Mouse (Mus musculus): ENCODE data around the gene Plxna3. TPM values are rescaled to one million over a fixed set of nuclear protein-coding genes. Genes with fewer than 3 reads are reported as not detected.

The Plxna3 gene
- total and polyA plus RNA-seq, 3 experiments: 2.0 to 5.0 (median 4.9) TPM

Other genes starting within 250 kb of the Plxna3 start
- gene Opn1mw, start 201.6 kb upstream of the Plxna3 start, total RNA-seq (2012; rRNA removed): not detected in 2 replicates
- gene Opn1mw, start 201.6 kb upstream of the Plxna3 start, total RNA-seq (2014; rRNA removed): not detected in 2 replicates
- gene Opn1mw, start 201.6 kb upstream of the Plxna3 start, polyA plus RNA-seq (2012; ENCODE audit: insufficient read length, low read depth): not detected in 2 replicates
- 12.0 and 12.3 TPM in 2 replicates for gene Mecp2, start 193.7 kb upstream of the Plxna3 start, total RNA-seq (2012; rRNA removed)
- gene Mecp2, start 193.7 kb upstream of the Plxna3 start, total RNA-seq (2014; rRNA removed): 9.9 and 12.2 TPM in 2 replicates
- gene Mecp2, start 193.7 kb upstream of the Plxna3 start, polyA plus RNA-seq (2012; ENCODE audit: insufficient read length, low read depth): 12.0 and 15.5 TPM in 2 replicates
- not detected in 2 replicates for gene Tex28, start 161.2 kb upstream of the Plxna3 start, total RNA-seq (2012; rRNA removed)
- gene Tex28, start 161.2 kb upstream of the Plxna3 start, total RNA-seq (2014; rRNA removed): not detected in 2 replicates
- not detected in 2 replicates for gene Tex28, start 161.2 kb upstream of the Plxna3 start, polyA plus RNA-seq (2012; ENCODE audit: insufficient read length, low read depth)
- gene Tktl1, start 151.8 kb upstream of the Plxna3 start, total RNA-seq (2012; rRNA removed): not detected in 2 replicates
- not detected in 2 replicates for gene Tktl1, start 151.8 kb upstream of the Plxna3 start, total RNA-seq (2014; rRNA removed)
- not detected in 2 replicates for gene Tktl1, start 151.8 kb upstream of the Plxna3 start, polyA plus RNA-seq (2012; ENCODE audit: insufficient read length, low read depth)
- gene Flna, start 79.2 kb upstream of the Plxna3 start, total RNA-seq (2012; rRNA removed): 78.7 and 82.4 TPM in 2 replicates
- gene Flna, start 79.2 kb upstream of the Plxna3 start, total RNA-seq (2014; rRNA removed): 56.8 and 70.2 TPM in 2 replicates
- 82.6 and 91.6 TPM in 2 replicates for gene Flna, start 79.2 kb upstream of the Plxna3 start, polyA plus RNA-seq (2012; ENCODE audit: insufficient read length, low read depth)
- 65.4 and 65.6 TPM in 2 replicates for gene Emd, start 74.4 kb upstream of the Plxna3 start, total RNA-seq (2012; rRNA removed)
- gene Emd, start 74.4 kb upstream of the Plxna3 start, total RNA-seq (2014; rRNA removed): 80.1 and 99.4 TPM in 2 replicates
- 73.8 and 132 TPM in 2 replicates for gene Emd, start 74.4 kb upstream of the Plxna3 start, polyA plus RNA-seq (2012; ENCODE audit: insufficient read length, low read depth)
- 3,647 and 3,697 TPM in 2 replicates for gene Rpl10, start 58.3 kb upstream of the Plxna3 start, total RNA-seq (2012; rRNA removed)
- 3,137 and 3,420 TPM in 2 replicates for gene Rpl10, start 58.3 kb upstream of the Plxna3 start, total RNA-seq (2014; rRNA removed)
- 200 and 459 TPM in 2 replicates for gene Rpl10, start 58.3 kb upstream of the Plxna3 start, polyA plus RNA-seq (2012; ENCODE audit: insufficient read length, low read depth)
- 31.9 and 40.4 TPM in 2 replicates for gene Taz, start 47.2 kb upstream of the Plxna3 start, total RNA-seq (2012; rRNA removed)
- 29.2 and 31.6 TPM in 2 replicates for gene Taz, start 47.2 kb upstream of the Plxna3 start, total RNA-seq (2014; rRNA removed)
- 25.6 and 29.0 TPM in 2 replicates for gene Taz, start 47.2 kb upstream of the Plxna3 start, polyA plus RNA-seq (2012; ENCODE audit: insufficient read length, low read depth)
- 3.4 and 4.7 TPM in 2 replicates for gene Dnase1l1, start 46.7 kb upstream of the Plxna3 start, total RNA-seq (2012; rRNA removed)
- 3.8 and 5.1 TPM in 2 replicates for gene Dnase1l1, start 46.7 kb upstream of the Plxna3 start, total RNA-seq (2014; rRNA removed)
- 4.3 and 4.6 TPM in 2 replicates for gene Dnase1l1, start 46.7 kb upstream of the Plxna3 start, polyA plus RNA-seq (2012; ENCODE audit: insufficient read length, low read depth)
- gene Atp6ap1, start 32.0 kb upstream of the Plxna3 start, total RNA-seq (2012; rRNA removed): 47.2 and 53.8 TPM in 2 replicates
- 52.8 and 53.3 TPM in 2 replicates for gene Atp6ap1, start 32.0 kb upstream of the Plxna3 start, total RNA-seq (2014; rRNA removed)
- 61.3 and 66.4 TPM in 2 replicates for gene Atp6ap1, start 32.0 kb upstream of the Plxna3 start, polyA plus RNA-seq (2012; ENCODE audit: insufficient read length, low read depth)
- gene Gdi1, start 24.1 kb upstream of the Plxna3 start, total RNA-seq (2012; rRNA removed): 29.6 and 42.7 TPM in 2 replicates
- 32.4 and 37.0 TPM in 2 replicates for gene Gdi1, start 24.1 kb upstream of the Plxna3 start, total RNA-seq (2014; rRNA removed)
- gene Gdi1, start 24.1 kb upstream of the Plxna3 start, polyA plus RNA-seq (2012; ENCODE audit: insufficient read length, low read depth): 60.8 and 66.5 TPM in 2 replicates
- gene Fam50a, start 16.0 kb upstream of the Plxna3 start, total RNA-seq (2012; rRNA removed): 26.4 and 30.4 TPM in 2 replicates
- 8.3 TPM in 2 replicates for gene Fam50a, start 16.0 kb upstream of the Plxna3 start, total RNA-seq (2014; rRNA removed)
- gene Fam50a, start 16.0 kb upstream of the Plxna3 start, polyA plus RNA-seq (2012; ENCODE audit: insufficient read length, low read depth): 47.0 and 58.4 TPM in 2 replicates
- gene Lage3, start 24.6 kb downstream of the Plxna3 start, total RNA-seq (2012; rRNA removed): 57.9 and 68.6 TPM in 2 replicates
- 102 and 118 TPM in 2 replicates for gene Lage3, start 24.6 kb downstream of the Plxna3 start, total RNA-seq (2014; rRNA removed)
- gene Lage3, start 24.6 kb downstream of the Plxna3 start, polyA plus RNA-seq (2012; ENCODE audit: insufficient read length, low read depth): 56.8 and 67.4 TPM in 2 replicates
- 12.7 and 18.8 TPM in 2 replicates for gene Ubl4a, start 44.2 kb downstream of the Plxna3 start, total RNA-seq (2012; rRNA removed)
- gene Ubl4a, start 44.2 kb downstream of the Plxna3 start, total RNA-seq (2014; rRNA removed): 17.6 and 19.3 TPM in 2 replicates
- 39.2 and 39.3 TPM in 2 replicates for gene Ubl4a, start 44.2 kb downstream of the Plxna3 start, polyA plus RNA-seq (2012; ENCODE audit: insufficient read length, low read depth)
- 7.4 and 11.6 TPM in 2 replicates for gene Slc10a3, start 44.3 kb downstream of the Plxna3 start, total RNA-seq (2012; rRNA removed)
- 14.1 and 14.7 TPM in 2 replicates for gene Slc10a3, start 44.3 kb downstream of the Plxna3 start, total RNA-seq (2014; rRNA removed)
- 11.2 and 12.0 TPM in 2 replicates for gene Slc10a3, start 44.3 kb downstream of the Plxna3 start, polyA plus RNA-seq (2012; ENCODE audit: insufficient read length, low read depth)
- gene Fam3a, start 64.2 kb downstream of the Plxna3 start, total RNA-seq (2012; rRNA removed): 8.7 and 12.5 TPM in 2 replicates
- gene Fam3a, start 64.2 kb downstream of the Plxna3 start, total RNA-seq (2014; rRNA removed): 7.1 and 7.7 TPM in 2 replicates
- 8.3 and 12.3 TPM in 2 replicates for gene Fam3a, start 64.2 kb downstream of the Plxna3 start, polyA plus RNA-seq (2012; ENCODE audit: insufficient read length, low read depth)
- gene Ikbkg, start 64.2 kb downstream of the Plxna3 start, total RNA-seq (2012; rRNA removed): 37.9 and 40.6 TPM in 2 replicates
- gene Ikbkg, start 64.2 kb downstream of the Plxna3 start, total RNA-seq (2014; rRNA removed): 25.0 and 26.4 TPM in 2 replicates
- gene Ikbkg, start 64.2 kb downstream of the Plxna3 start, polyA plus RNA-seq (2012; ENCODE audit: insufficient read length, low read depth): 20.5 and 28.3 TPM in 2 replicates
- 35.9 and 41.0 TPM in 2 replicates for gene G6pdx, start 100.1 kb downstream of the Plxna3 start, total RNA-seq (2012; rRNA removed)
- 42.3 and 44.0 TPM in 2 replicates for gene G6pdx, start 100.1 kb downstream of the Plxna3 start, total RNA-seq (2014; rRNA removed)
- 61.8 and 70.5 TPM in 2 replicates for gene G6pdx, start 100.1 kb downstream of the Plxna3 start, polyA plus RNA-seq (2012; ENCODE audit: insufficient read length, low read depth)
- gene Gm6880, start 152.3 kb downstream of the Plxna3 start, total RNA-seq (2012; rRNA removed): 0.25 and 0.59 TPM in 2 replicates
- gene Gm6880, start 152.3 kb downstream of the Plxna3 start, total RNA-seq (2014; rRNA removed): not detected in 2 replicates
- not detected in 2 replicates for gene Gm6880, start 152.3 kb downstream of the Plxna3 start, polyA plus RNA-seq (2012; ENCODE audit: insufficient read length, low read depth)
- not detected in 2 replicates for gene Olfr1326-ps1, start 245.8 kb downstream of the Plxna3 start, total RNA-seq (2012; rRNA removed)
- gene Olfr1326-ps1, start 245.8 kb downstream of the Plxna3 start, total RNA-seq (2014; rRNA removed): not detected in 2 replicates
- gene Olfr1326-ps1, start 245.8 kb downstream of the Plxna3 start, polyA plus RNA-seq (2012; ENCODE audit: insufficient read length, low read depth): not detected in 2 replicates